Mouse (Mus musculus): ENCODE measurements around the gene Lmcd1. TPM values are rescaled to one million over a fixed set of nuclear protein-coding genes. Genes with fewer than 3 reads are reported as not detected.

Gene Lmcd1
- polyA plus RNA-seq, 1 experiment from 2014 or later: 14.1 TPM

DNA sequence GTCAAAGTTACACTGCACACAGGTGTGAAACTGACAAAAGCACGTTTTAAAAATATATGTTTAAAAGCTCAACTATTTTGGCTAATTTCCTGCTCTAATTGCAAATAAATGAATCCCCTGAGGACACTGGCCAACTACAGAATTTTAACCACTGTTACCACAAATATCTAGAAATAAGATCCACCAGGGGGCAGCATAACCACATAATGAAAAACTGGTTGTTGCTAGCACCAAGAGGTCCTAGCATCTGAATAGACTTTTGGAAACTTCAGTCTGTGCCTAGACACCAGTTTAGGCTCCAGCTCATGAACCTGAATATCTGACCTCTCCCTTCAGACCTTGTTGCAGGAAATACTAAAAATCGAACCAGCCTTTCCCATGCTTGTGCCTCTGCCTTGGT lies 91.0 kb downstream of the Lmcd1 start:
- Histone ChIP-seq H3K27me3 (replicated peaks; ENCODE audit: control insufficient read depth, insufficient read depth, low read length) (no peaks in the 10 kb centered on the region), H3K4me3 (ENCODE audit: low read length) (no peak overlapping the region), H3K27ac (ENCODE audit: low read length) (no peak overlapping the region), H3K4me1 (ENCODE audit: control insufficient read depth, insufficient read depth, low read length) (no peaks in the 10 kb centered on the region), H3K9me3 (ENCODE audit: control insufficient read depth, low read length) (no peaks in the 10 kb centered on the region), H3K4me2 (ENCODE audit: low read depth, low read length) (no peak overlapping the region), H3K9ac (ENCODE audit: low read depth, low read length) (no peak overlapping the region), H3K36me3 (ENCODE audit: control insufficient read depth, insufficient read depth, low read length) (no peaks in the 10 kb centered on the region)
- WGBS: 39% methylated on average over 2 of the region's 2 CpGs
- no peak for ATAC-seq

- H3K27ac ChIP-seq (ENCODE audit: low read length): no peak overlapping the region
- no peak for ATAC-seq
- no peaks in the 10 kb centered on the region for H3K36me3 ChIP-seq (ENCODE audit: control insufficient read depth, insufficient read depth, low read length)
- no peak overlapping the region for H3K4me3 ChIP-seq (ENCODE audit: low read length)
- no peaks in the 10 kb centered on the region for H3K9me3 ChIP-seq (ENCODE audit: control insufficient read depth, low read length)
- no peak overlapping the region for H3K9ac ChIP-seq (ENCODE audit: low read depth, low read length)
- H3K27me3 ChIP-seq (replicated peaks; ENCODE audit: control insufficient read depth, insufficient read depth, low read length): no peaks in the 10 kb centered on the region
- 83% methylated on average over 10 of the region's 10 CpGs for WGBS
- no peaks in the 10 kb centered on the region for H3K4me1 ChIP-seq (ENCODE audit: control insufficient read depth, insufficient read depth, low read length)
- no peak overlapping the region for H3K4me2 ChIP-seq (ENCODE audit: low read depth, low read length)
Measured at GRCm38 (mm10) chr6:112365294-112365693, 91.7 kb downstream of the Lmcd1 start.

GRCm38 (mm10) chr6:112373886-112374585 lies 100.5 kb downstream of the Lmcd1 start:
- no peaks in the 10 kb centered on the region for H3K9me3 ChIP-seq (ENCODE audit: control insufficient read depth, low read length)
- H3K4me1 ChIP-seq (ENCODE audit: control insufficient read depth, insufficient read depth, low read length): no peaks in the 10 kb centered on the region
- 46% methylated on average over 8 of the region's 8 CpGs for WGBS
- no peaks in the 10 kb centered on the region for H3K36me3 ChIP-seq (ENCODE audit: control insufficient read depth, insufficient read depth, low read length)
- no peaks in the 10 kb centered on the region for H3K27me3 ChIP-seq (replicated peaks; ENCODE audit: control insufficient read depth, insufficient read depth, low read length)
- no peak overlapping the region for H3K4me3 ChIP-seq (ENCODE audit: low read length)
- H3K9ac ChIP-seq (ENCODE audit: low read depth, low read length): no peak overlapping the region
- no peak overlapping the region for H3K27ac ChIP-seq (ENCODE audit: low read length)
- ATAC-seq: peak; percentile 33; the same call in 1 of the 2 replicates
- no peak overlapping the region for H3K4me2 ChIP-seq (ENCODE audit: low read depth, low read length)

DNA sequence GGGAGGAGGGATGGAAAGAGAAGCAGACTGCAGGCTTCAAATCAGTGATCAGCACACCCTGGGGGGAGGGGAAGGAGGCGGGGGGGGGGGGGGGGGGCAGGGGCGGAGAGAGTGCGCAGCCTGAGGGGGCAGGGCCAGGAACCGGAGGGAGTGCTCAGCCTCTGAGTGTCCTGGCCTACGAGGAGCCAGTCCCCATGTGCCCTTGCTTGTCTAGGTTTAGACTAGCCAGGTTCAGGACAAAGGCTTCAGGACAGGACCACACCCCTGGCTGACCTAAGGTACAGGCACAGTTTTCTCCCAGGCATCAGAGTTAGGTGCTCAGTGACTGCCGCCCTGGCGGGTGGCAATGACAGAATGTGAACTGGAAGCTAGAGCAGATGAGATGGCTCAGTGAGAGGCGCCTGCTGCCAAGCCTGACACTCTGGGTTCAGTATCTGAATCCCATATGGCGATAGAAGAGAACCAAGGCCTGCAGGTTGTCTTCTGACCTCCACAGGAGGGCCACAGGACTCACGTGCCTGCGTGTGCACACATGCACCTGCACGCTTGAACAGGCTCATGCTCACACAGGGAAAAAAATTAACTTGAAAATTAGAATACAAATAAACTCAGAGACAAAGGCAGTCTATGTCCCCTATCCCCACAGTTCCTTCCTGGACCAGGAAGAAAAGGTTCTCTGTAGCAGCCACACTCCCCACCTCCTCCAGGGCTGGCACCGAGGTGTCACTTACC lies 102.3 kb downstream of the Lmcd1 start:
- no peak overlapping the region for H3K4me3 ChIP-seq (ENCODE audit: low read length)
- no peak for ATAC-seq
- no peaks in the 10 kb centered on the region for H3K4me1 ChIP-seq (ENCODE audit: control insufficient read depth, insufficient read depth, low read length)
- no peak overlapping the region for H3K4me2 ChIP-seq (ENCODE audit: low read depth, low read length)
- no peak overlapping the region for H3K9ac ChIP-seq (ENCODE audit: low read depth, low read length)
- H3K27me3 ChIP-seq (replicated peaks; ENCODE audit: control insufficient read depth, insufficient read depth, low read length): no peaks in the 10 kb centered on the region
- WGBS: 52% methylated on average over 12 of the region's 13 CpGs
- no peaks in the 10 kb centered on the region for H3K9me3 ChIP-seq (ENCODE audit: control insufficient read depth, low read length)
- no peak overlapping the region for H3K27ac ChIP-seq (ENCODE audit: low read length)
- H3K36me3 ChIP-seq (ENCODE audit: control insufficient read depth, insufficient read depth, low read length): no peaks in the 10 kb centered on the region

DNA sequence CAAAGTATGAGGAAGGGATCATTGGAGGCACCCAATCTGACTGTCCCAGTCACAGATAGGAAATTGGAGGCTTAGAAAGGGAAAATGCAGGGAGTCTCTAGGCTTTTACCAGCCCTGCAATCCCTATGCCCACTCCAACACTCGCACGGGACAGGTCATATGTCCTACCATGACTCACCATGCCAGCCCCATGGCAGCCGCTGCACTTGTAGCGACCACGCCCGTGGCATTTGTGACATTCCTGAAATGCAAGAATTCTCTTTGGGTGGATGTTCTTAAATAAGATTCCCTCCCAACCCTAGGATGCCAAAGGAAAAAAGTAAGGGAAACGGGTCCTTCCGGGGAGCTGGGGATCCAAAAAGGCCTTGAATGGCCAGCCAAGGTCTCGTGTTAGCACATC lies 105.5 kb downstream of the Lmcd1 start:
- H3K4me2 ChIP-seq (ENCODE audit: low read depth, low read length): no peak overlapping the region
- WGBS: 80% methylated on average over 9 of the region's 9 CpGs
- ATAC-seq: no peak
- H3K4me3 ChIP-seq (ENCODE audit: low read length): no peak overlapping the region
- no peaks in the 10 kb centered on the region for H3K27me3 ChIP-seq (replicated peaks; ENCODE audit: control insufficient read depth, insufficient read depth, low read length)
- no peaks in the 10 kb centered on the region for H3K4me1 ChIP-seq (ENCODE audit: control insufficient read depth, insufficient read depth, low read length)
- H3K27ac ChIP-seq (ENCODE audit: low read length): no peak overlapping the region
- H3K36me3 ChIP-seq (ENCODE audit: control insufficient read depth, insufficient read depth, low read length): no peaks in the 10 kb centered on the region
- no peaks in the 10 kb centered on the region for H3K9me3 ChIP-seq (ENCODE audit: control insufficient read depth, low read length)
- no peak overlapping the region for H3K9ac ChIP-seq (ENCODE audit: low read depth, low read length)

Other genes with a start within 250 kb of the Lmcd1 start
- 2.7 and 3.5 TPM in 2 replicates for gene Ssu2, start 114.3 kb downstream of the Lmcd1 start, polyA plus RNA-seq (2015; fragmentation: Nextera tagmentation; extraction: Ambion mirVana)
- 1.7 and 1.9 TPM in 2 replicates for gene Cav3, start 185.7 kb downstream of the Lmcd1 start, polyA plus RNA-seq (2015; fragmentation: Nextera tagmentation; extraction: Ambion mirVana)
- gene Oxtr, start 216.2 kb downstream of the Lmcd1 start, polyA plus RNA-seq (2015; fragmentation: Nextera tagmentation; extraction: Ambion mirVana): 0.17 and 0.24 TPM in 2 replicates